Mouse (Mus musculus) layer of hippocampus, adult 11-12 months (tissue): ENCODE data around the gene Gpr65.
A peak's percentile ranks its signal among the peaks of the same experiment; 100 is the strongest.
"Not testable (repeated sequence)": the region's sequence is repeated elsewhere in the genome, so short reads cannot be mapped to it uniquely, and the experiment has no call there.

ENCODE experiments used
- DNase-seq: peaks from one replicate; pipeline ENCODE4 v3.0.0; 2022; ENCODE audit warnings: low spot score

Gpr65 gene

GRCm38 (mm10) chr12:98268441-98269369 is at the start of gene Gpr65:
Gpr65 (plus strand) TSS chr12:98268635.
- no peak for DNase-seq

- no peak for DNase-seq
These were observed 45.1 kb upstream of the Gpr65 start for GRCm38 (mm10) chr12:98223286-98223685.

- DNase-seq = no peak
These were observed 41.4 kb upstream of the Gpr65 start for GRCm38 (mm10) chr12:98227037-98227436.

- not testable (repeated sequence) for DNase-seq
These were observed 30.0 kb upstream of the Gpr65 start for GRCm38 (mm10) chr12:98238478-98238877.

- no peak for DNase-seq
These were observed 24.3 kb upstream of the Gpr65 start for GRCm38 (mm10) chr12:98244161-98244560.

GRCm38 (mm10) chr12:98244865-98245264 is 23.6 kb upstream of the Gpr65 start:
- no peak for DNase-seq

- DNase-seq = no peak
These were observed 21.6 kb upstream of the Gpr65 start for GRCm38 (mm10) chr12:98246835-98247234.

- DNase-seq = no peak
These were observed 18.8 kb upstream of the Gpr65 start for GRCm38 (mm10) chr12:98249671-98250070.

- DNase-seq = no peak
These were observed 18.1 kb upstream of the Gpr65 start for GRCm38 (mm10) chr12:98250327-98250726.

GRCm38 (mm10) chr12:98252417-98252816 is 16.0 kb upstream of the Gpr65 start:
- DNase-seq = no peak

GRCm38 (mm10) chr12:98255373-98255995 is 13.0 kb upstream of the Gpr65 start:
- DNase-seq = no peak

- no peak for DNase-seq
These were observed 10.0 kb upstream of the Gpr65 start for GRCm38 (mm10) chr12:98258371-98258844.

GRCm38 (mm10) chr12:98258845-98259517 is 9.5 kb upstream of the Gpr65 start, which contains the start of gene Galc:
Galc (minus strand) TSS chr12:98259459.
- DNase-seq = peak; percentile 90

- no peak for DNase-seq
These were observed 8.9 kb upstream of the Gpr65 start for GRCm38 (mm10) chr12:98259518-98259852.

GRCm38 (mm10) chr12:98265697-98266096 is 2.7 kb upstream of the Gpr65 start:
- DNase-seq = no peak

- DNase-seq = no peak
These were observed 1.6 kb downstream of the Gpr65 start for GRCm38 (mm10) chr12:98269791-98270745.

GRCm38 (mm10) chr12:98270810-98271566 is 2.6 kb downstream of the Gpr65 start:
- DNase-seq = no peak

GRCm38 (mm10) chr12:98272433-98272832 is 4.0 kb downstream of the Gpr65 start:
- DNase-seq = no peak

GRCm38 (mm10) chr12:98280530-98280929 is 12.1 kb downstream of the Gpr65 start:
- peak; percentile 75 for DNase-seq

- no peak for DNase-seq
These were observed 12.6 kb downstream of the Gpr65 start for GRCm38 (mm10) chr12:98280996-98281395.
